Mouse (Mus musculus): ENCODE measurements around the gene T. TPM values are rescaled to one million over a fixed set of nuclear protein-coding genes. Genes with fewer than 3 reads are reported as not detected.

Gene T
- polyA plus RNA-seq, 1 experiment from 2014 or later: 0.76 TPM

- H3K9ac ChIP-seq: no peak overlapping the region
- peaks cover 8% of the 10 kb centered on the region for H3K4me1 ChIP-seq
- 0 out of 2 replicates have a peak overlapping the region, but pooled peaks have one; percentile 2 for H3K4me2 ChIP-seq
- H3K36me3 ChIP-seq: no peaks in the 10 kb centered on the region
- H3K27ac ChIP-seq: no peak overlapping the region
- no peak overlapping the region for H3K4me3 ChIP-seq (replicated peaks)
- no peaks in the 10 kb centered on the region for H3K9me3 ChIP-seq
- WGBS: 9% methylated on average over 16 of the region's 16 CpGs
- ATAC-seq (ENCODE audit: insufficient read depth, low FRiP score, low read depth): no peak
- no peaks in the 10 kb centered on the region for H3K27me3 ChIP-seq (replicated peaks)
These were observed 25.5 kb upstream of the T start for GRCm38 (mm10) chr17:8408589-8409295.

- H3K27ac ChIP-seq: no peak overlapping the region
- 70% methylated on average over 2 of the region's 2 CpGs for WGBS
- no peaks in the 10 kb centered on the region for H3K9me3 ChIP-seq
- H3K9ac ChIP-seq: no peak overlapping the region
- ATAC-seq (ENCODE audit: insufficient read depth, low FRiP score, low read depth): peak; percentile 43
- H3K4me2 ChIP-seq: no peak overlapping the region
- H3K36me3 ChIP-seq: no peaks in the 10 kb centered on the region
- H3K27me3 ChIP-seq (replicated peaks): no peaks in the 10 kb centered on the region
- H3K4me3 ChIP-seq (replicated peaks): no peak overlapping the region
- H3K4me1 ChIP-seq: peaks cover 9% of the 10 kb centered on the region
These were observed 23.9 kb upstream of the T start for GRCm38 (mm10) chr17:8410330-8410729.

- Histone ChIP-seq H3K4me3 (replicated peaks) (no peak overlapping the region), H3K9me3 (no peaks in the 10 kb centered on the region), H3K4me2 (no peak overlapping the region), H3K4me1 (peaks cover 13% of the 10 kb centered on the region), H3K27me3 (replicated peaks) (no peaks in the 10 kb centered on the region), H3K36me3 (no peaks in the 10 kb centered on the region), H3K27ac (no peak overlapping the region), H3K9ac (no peak overlapping the region)
- WGBS: 54% methylated on average over 5 of the region's 5 CpGs
- ATAC-seq (ENCODE audit: insufficient read depth, low FRiP score, low read depth): peak; percentile 45; the same call in 1 of the 2 replicates
These were observed 20.6 kb upstream of the T start for GRCm38 (mm10) chr17:8413656-8414055.

- no peak for ATAC-seq (ENCODE audit: insufficient read depth, low FRiP score, low read depth)
These were observed 18.7 kb upstream of the T start for GRCm38 (mm10) chr17:8415533-8415932.

GRCm38 (mm10) chr17:8416865-8417264 lies 17.4 kb upstream of the T start:
- peak; percentile 56 for ATAC-seq (ENCODE audit: insufficient read depth, low FRiP score, low read depth)

More at GRCm38 (mm10) chr17:8415533-8415932, 18.7 kb upstream of the T start:
- 16% methylated on average over 8 of the region's 8 CpGs for WGBS
- H3K4me2 ChIP-seq: no peak overlapping the region
- H3K9me3 ChIP-seq: no peaks in the 10 kb centered on the region
- H3K9ac ChIP-seq: no peak overlapping the region
- no peaks in the 10 kb centered on the region for H3K36me3 ChIP-seq
- H3K27me3 ChIP-seq (replicated peaks): no peaks in the 10 kb centered on the region
- H3K27ac ChIP-seq: no peak overlapping the region
- H3K4me1 ChIP-seq: peaks cover 7% of the 10 kb centered on the region
- H3K4me3 ChIP-seq (replicated peaks): no peak overlapping the region

GRCm38 (mm10) chr17:8420739-8421138 lies 13.5 kb upstream of the T start:
- no peaks in the 10 kb centered on the region for H3K27me3 ChIP-seq (replicated peaks)

More at GRCm38 (mm10) chr17:8416865-8417264, 17.4 kb upstream of the T start:
- Histone ChIP-seq H3K27me3 (replicated peaks) (no peaks in the 10 kb centered on the region), H3K9me3 (no peaks in the 10 kb centered on the region), H3K27ac (no peak overlapping the region), H3K4me3 (replicated peaks) (no peak overlapping the region), H3K4me1 (peaks cover 7% of the 10 kb centered on the region), H3K9ac (no peak overlapping the region), H3K36me3 (no peaks in the 10 kb centered on the region), H3K4me2 (no peak overlapping the region)
- 56% methylated on average over 8 of the region's 8 CpGs for WGBS

GRCm38 (mm10) chr17:8421517-8421916 lies 12.7 kb upstream of the T start:
- H3K4me1 ChIP-seq: no peaks in the 10 kb centered on the region
- H3K9ac ChIP-seq: no peak overlapping the region
- no peak overlapping the region for H3K4me3 ChIP-seq (replicated peaks)
- ATAC-seq (ENCODE audit: insufficient read depth, low FRiP score, low read depth): no peak
- H3K27ac ChIP-seq: no peak overlapping the region
- no peaks in the 10 kb centered on the region for H3K36me3 ChIP-seq
- no peaks in the 10 kb centered on the region for H3K27me3 ChIP-seq (replicated peaks)
- WGBS: 32% methylated on average over 5 of the region's 5 CpGs
- no peaks in the 10 kb centered on the region for H3K9me3 ChIP-seq
- no peak overlapping the region for H3K4me2 ChIP-seq

More at GRCm38 (mm10) chr17:8420739-8421138, 13.5 kb upstream of the T start:
- no peak overlapping the region for H3K4me3 ChIP-seq (replicated peaks)
- H3K4me1 ChIP-seq: peaks cover 2% of the 10 kb centered on the region; the same call in 1 of the 2 replicates
- 60% methylated on average over 1 of the region's 1 CpGs for WGBS
- no peaks in the 10 kb centered on the region for H3K36me3 ChIP-seq
- no peak overlapping the region for H3K27ac ChIP-seq
- H3K9me3 ChIP-seq: no peaks in the 10 kb centered on the region
- no peak overlapping the region for H3K4me2 ChIP-seq
- ATAC-seq (ENCODE audit: insufficient read depth, low FRiP score, low read depth): no peak
- H3K9ac ChIP-seq: no peak overlapping the region

- Histone ChIP-seq H3K27me3 (replicated peaks) (peaks cover 8% of the 10 kb centered on the region), H3K9ac (no peak overlapping the region), H3K4me3 (replicated peaks) (no peak overlapping the region), H3K4me1 (no peaks in the 10 kb centered on the region), H3K9me3 (no peaks in the 10 kb centered on the region), H3K36me3 (no peaks in the 10 kb centered on the region), H3K4me2 (no peak overlapping the region), H3K27ac (no peak overlapping the region)
- ATAC-seq (ENCODE audit: insufficient read depth, low FRiP score, low read depth): no peak
- 44% methylated on average over 2 of the region's 2 CpGs for WGBS
These were observed 10.9 kb upstream of the T start for GRCm38 (mm10) chr17:8423283-8423682.

GRCm38 (mm10) chr17:8429436-8429835 lies 4.8 kb upstream of the T start:
- Histone ChIP-seq H3K9ac (no peak overlapping the region), H3K4me3 (replicated peaks) (no peak overlapping the region), H3K27ac (no peak overlapping the region), H3K4me1 (peaks cover 7% of the 10 kb centered on the region; the same call in 1 of the 2 replicates), H3K27me3 (replicated peaks) (peaks cover 69% of the 10 kb centered on the region), H3K36me3 (no peaks in the 10 kb centered on the region), H3K9me3 (no peaks in the 10 kb centered on the region), H3K4me2 (no peak overlapping the region)
- WGBS: 2% methylated on average over 16 of the region's 16 CpGs
- ATAC-seq (ENCODE audit: insufficient read depth, low FRiP score, low read depth): no peak

- H3K4me1 ChIP-seq: peaks cover 9% of the 10 kb centered on the region; the same call in 1 of the 2 replicates
- WGBS: 4% methylated on average over 5 of the region's 5 CpGs
- H3K9me3 ChIP-seq: no peaks in the 10 kb centered on the region
- H3K4me2 ChIP-seq: no peak overlapping the region
- no peaks in the 10 kb centered on the region for H3K36me3 ChIP-seq
- no peak overlapping the region for H3K4me3 ChIP-seq (replicated peaks)
- no peak overlapping the region for H3K27ac ChIP-seq
- no peak for ATAC-seq (ENCODE audit: insufficient read depth, low FRiP score, low read depth)
- H3K27me3 ChIP-seq (replicated peaks): peaks cover 74% of the 10 kb centered on the region
- H3K9ac ChIP-seq: no peak overlapping the region
These were observed 4.3 kb upstream of the T start for GRCm38 (mm10) chr17:8429896-8430295.

- no peak for ATAC-seq (ENCODE audit: insufficient read depth, low FRiP score, low read depth)
- no peaks in the 10 kb centered on the region for H3K9me3 ChIP-seq
- no peak overlapping the region for H3K4me3 ChIP-seq (replicated peaks)
- H3K9ac ChIP-seq: no peak overlapping the region
- H3K4me2 ChIP-seq: no peak overlapping the region
- H3K4me1 ChIP-seq: peaks cover 9% of the 10 kb centered on the region; the same call in 1 of the 2 replicates
- peaks cover 97% of the 10 kb centered on the region for H3K27me3 ChIP-seq (replicated peaks)
- no peaks in the 10 kb centered on the region for H3K36me3 ChIP-seq
- 3% methylated on average over 17 of the region's 17 CpGs for WGBS
- no peak overlapping the region for H3K27ac ChIP-seq
These were observed 1.9 kb upstream of the T start for GRCm38 (mm10) chr17:8432179-8432800.

All from stomach, embryonic 15.5 days (tissue).